Mouse (Mus musculus) gastrocnemius, postnatal 10 days (tissue): ENCODE results near the gene Mrps2. TPM values are rescaled to one million over a fixed set of nuclear protein-coding genes. Genes with fewer than 3 reads are reported as not detected.
"Not testable (repeated sequence)": the region's sequence is repeated elsewhere in the genome, so short reads cannot be mapped to it uniquely, and the experiment has no call there.

ENCODE experiments used
- DNase-seq: peaks from one replicate; pipeline ENCODE4 v3.0.0; 2021; ENCODE audit warnings: mixed read lengths
- total RNA-seq, 2 experiments: library from RNA; stranded (reverse); gene quantifications; 2 replicates each; pipeline ENCODE4 v1.2.3; 2021

Gene Mrps2
- total RNA-seq, 2 experiments from 2014 or later = 28.3 to 31.5 TPM

- not testable (repeated sequence) for DNase-seq
Measured at GRCm38 (mm10) chr2:28472011-28472410, 4.1 kb downstream of the Mrps2 start.

- not testable (repeated sequence) for DNase-seq
Measured at GRCm38 (mm10) chr2:28477993-28478392, 10.1 kb downstream of the Mrps2 start.

- no peak for DNase-seq
Measured at GRCm38 (mm10) chr2:28479208-28480204, 11.6 kb downstream of the Mrps2 start.

- DNase-seq = no peak
Measured at GRCm38 (mm10) chr2:28483861-28484260, 16.0 kb downstream of the Mrps2 start.

DNA sequence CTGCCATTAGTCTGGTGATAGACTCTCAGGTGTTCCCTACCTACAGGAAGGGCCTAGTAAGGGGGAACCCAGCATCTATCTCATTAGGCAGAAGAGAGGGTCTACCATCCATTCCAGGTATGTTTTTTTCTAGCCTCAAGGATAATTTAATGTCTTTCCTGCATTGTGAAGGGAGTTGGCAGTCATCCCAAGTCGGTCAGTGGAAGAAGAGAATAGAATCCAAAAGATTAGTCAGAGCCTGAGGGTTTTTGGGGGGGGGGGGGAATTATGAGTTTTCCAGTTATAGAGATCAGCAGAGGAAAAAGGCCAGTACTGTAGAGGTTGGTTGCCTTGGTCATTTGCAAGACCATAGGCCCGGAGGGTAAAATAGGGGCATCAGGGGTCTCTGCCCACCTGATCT is 26.7 kb downstream of the Mrps2 start:
- no peak for DNase-seq

GRCm38 (mm10) chr2:28495207-28495756 is 27.4 kb downstream of the Mrps2 start:
- DNase-seq = no peak

DNA sequence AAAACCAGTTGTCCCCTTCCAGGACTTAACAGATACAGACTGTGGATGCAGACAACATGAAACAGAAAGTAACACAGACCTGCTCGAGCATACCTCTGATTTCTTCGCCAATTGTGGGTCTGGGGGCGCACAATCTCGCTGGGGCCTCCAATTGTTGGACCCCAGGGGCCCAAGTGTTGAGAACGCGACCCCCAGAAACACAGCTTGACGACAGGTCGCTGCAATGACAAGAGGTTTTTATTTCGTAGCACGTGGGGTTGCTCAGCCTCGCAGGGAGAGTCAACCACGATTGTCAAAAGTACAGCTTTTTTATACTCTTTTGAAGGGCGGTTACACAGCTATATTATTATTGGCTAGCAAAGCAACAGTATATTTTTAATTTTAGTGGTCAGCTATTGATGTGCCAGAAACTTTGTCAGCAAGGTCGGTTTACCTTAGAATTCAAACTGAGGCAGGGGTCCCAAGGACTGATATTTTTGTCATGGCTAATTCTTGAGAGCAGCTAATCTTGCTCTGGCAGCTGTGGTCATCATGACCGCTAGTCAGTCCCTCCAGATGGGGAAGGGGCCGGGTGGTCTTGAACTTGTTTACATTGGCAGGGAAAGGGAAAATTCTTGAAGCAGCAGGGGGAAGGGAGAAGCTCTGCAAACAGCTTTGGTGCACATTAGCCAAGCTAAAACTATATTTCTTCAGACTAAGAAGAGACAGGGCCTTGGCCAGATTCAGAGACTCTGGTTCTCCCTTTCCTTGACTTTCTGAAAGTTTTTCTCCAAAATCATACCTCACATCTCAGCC is 28.1 kb downstream of the Mrps2 start:
- no peak for DNase-seq

GRCm38 (mm10) chr2:28496671-28497070 is 28.8 kb downstream of the Mrps2 start, which contains the start of gene Gbgt1:
Gbgt1 (plus strand) TSS chr2:28496891.
- DNase-seq = no peak

DNA sequence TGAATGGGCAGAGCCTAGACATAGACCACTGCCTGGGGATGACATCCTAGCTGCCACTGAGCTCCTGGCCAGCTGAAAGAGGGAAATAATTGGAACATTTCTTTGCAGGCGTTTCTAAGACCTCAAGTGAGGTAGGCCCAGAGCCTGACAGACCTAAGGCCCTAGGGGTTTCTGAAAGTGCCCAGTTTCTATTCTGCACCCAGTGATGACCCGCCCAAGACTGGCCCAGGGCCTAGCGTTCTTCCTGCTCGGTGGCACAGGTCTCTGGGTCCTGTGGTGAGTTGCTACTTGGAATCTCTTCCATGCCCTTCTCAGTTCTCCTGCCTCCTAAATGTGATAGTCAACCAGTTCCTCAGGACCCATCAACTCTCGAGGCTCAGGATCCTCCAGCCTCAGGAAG is 29.7 kb downstream of the Mrps2 start:
- no peak for DNase-seq

- no peak for DNase-seq
Measured at GRCm38 (mm10) chr2:28498431-28498830, 30.6 kb downstream of the Mrps2 start.

GRCm38 (mm10) chr2:28502987-28503386 is 35.1 kb downstream of the Mrps2 start:
- DNase-seq = no peak

GRCm38 (mm10) chr2:28504676-28505075 is 36.8 kb downstream of the Mrps2 start:
- DNase-seq = no peak

- DNase-seq = no peak
Measured at GRCm38 (mm10) chr2:28505795-28506194, 37.9 kb downstream of the Mrps2 start, which contains the start of gene Gm10134. Gm10134 (plus strand) TSS chr2:28506095.

DNA sequence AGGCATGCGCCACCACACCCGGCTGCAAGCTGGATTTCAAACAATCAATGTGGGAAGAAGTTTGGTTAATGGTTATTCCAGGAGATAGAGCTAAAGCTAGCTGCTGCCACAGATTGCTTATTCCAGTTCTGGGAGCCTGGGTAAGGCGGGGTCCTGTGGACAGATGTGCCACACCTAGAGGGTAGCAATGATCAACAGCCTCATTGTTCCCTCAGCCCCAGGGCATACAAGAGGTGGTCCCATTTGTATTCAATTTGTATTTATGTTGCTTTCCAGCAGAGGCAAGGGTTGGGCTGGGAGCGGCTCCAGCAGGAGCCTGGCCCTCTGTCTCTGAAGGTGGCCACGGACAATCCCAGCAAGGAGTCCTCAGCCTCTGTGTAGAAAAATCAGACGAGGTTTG is 38.4 kb downstream of the Mrps2 start:
- DNase-seq = no peak

GRCm38 (mm10) chr2:28511600-28511999 is 43.7 kb downstream of the Mrps2 start:
- peak; percentile 3 for DNase-seq

DNA sequence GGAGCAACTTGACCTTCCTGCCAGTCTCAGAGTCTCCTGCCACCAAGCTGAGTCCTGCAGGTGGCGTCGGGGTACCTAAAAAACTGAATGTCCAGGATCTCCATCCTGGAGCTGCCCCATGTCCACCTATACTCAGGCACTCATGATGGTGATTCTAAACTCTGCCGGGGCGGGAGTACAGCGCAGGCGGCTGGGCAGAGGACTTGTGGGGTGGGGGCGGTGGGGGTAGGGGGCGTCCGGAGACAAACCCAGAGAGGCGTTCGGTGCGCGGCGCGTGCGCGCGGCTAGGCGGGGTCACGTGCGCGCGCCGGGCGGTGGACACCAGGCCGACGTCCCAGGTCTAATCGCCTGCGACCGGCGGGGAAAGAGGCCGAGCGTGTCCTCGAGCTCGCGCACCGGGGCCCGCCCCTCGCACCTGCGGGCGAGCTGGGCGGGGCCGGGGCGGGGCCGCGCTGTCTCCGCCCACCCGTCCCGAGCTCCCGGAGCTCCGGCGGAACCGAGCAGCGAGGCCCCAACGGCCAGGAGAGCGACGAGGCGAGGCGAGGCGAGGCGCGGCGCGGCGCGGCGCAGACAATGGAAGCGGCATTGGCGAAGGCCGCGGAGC is 45.0 kb downstream of the Mrps2 start, which contains the start of gene Ralgds:
Gene Ralgds, plus strand, starts transcription at position 328 of the 604 bp plus-strand sequence.
- DNase-seq = peak; percentile 51

DNA sequence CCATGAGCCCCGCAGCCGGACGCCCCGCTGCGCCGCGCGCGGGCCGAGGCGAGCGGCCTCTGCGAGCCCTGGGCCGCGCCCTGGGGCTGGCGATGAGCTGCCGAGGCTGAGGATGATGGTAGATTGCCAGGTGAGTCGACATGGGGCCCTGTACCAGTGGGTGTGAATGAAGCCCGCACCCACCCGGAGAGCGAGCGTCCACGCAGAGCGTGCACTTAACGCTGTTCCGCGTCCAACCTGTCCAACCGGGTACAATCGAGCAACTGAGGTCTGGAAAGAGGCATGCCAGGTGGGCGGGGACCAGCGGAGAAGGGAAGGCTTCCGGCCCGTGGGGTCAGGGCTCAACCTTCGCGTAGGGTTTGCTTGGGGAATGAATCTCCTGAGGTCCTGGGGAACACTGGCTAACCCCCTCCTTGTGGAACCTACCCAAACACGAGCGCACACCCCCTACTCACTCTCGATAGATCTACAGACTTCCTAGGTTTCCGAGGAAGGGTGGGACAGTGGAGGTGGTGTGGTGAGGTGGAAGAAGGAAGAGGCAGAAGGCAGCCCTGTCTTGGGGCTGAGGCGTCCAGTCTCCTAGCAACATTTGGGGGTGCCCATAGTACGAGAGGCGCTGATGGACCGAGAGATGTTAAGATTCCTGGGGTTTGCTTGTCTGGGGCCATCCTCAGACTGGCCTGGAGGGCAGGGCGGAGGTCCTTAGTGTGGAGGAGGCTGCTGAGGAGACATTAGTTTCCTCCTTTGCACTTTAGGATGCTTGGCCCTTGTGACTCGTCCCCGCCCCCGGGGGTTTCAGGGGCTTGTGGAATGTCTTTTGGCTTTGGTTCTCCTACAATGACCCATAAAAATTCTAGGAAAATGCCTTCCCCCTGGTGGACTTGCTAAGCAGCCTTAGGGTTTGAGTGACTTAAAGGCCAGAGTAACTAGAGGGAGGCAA is 45.8 kb downstream of the Mrps2 start:
- peak; percentile 34 for DNase-seq

GRCm38 (mm10) chr2:28514489-28514888 is 46.6 kb downstream of the Mrps2 start:
- peak; percentile 89 for DNase-seq

DNA sequence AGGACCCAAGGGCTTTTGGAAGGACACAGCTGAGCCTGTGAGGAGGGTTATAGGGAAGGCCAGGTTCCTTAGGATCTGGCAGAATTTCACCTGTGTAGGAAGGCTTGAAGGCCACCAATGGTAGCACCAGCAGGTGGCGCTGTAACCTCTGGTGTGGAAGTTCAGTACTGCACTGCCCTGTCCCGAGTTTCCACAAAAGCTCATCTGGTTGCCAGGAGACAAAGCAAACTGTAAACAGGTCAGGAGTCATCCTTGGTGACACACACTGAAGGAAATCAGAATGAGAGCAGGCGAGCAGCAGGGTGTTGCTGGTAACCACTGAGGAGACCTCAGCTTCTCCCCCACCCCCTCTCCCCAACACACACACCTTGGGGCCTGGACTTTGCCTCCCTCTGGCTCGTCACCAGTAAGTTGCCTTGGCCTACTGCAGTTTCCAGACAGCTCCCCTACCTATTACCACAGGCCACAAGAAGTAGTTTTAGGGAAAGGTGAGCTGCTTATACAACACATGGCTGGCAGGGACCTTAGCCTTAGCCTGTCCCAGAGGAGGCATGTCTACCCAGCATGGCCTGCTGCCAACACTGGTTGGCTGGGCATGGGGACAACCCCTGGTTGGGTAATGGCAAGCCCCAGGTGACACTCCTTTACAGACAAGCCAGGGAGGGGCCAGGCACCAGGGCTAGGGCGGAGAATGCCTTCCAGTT is 49.5 kb downstream of the Mrps2 start:
- DNase-seq = peak; percentile 89

- no peak for DNase-seq
Measured at GRCm38 (mm10) chr2:28518231-28518630, 50.4 kb downstream of the Mrps2 start.
